In the genomic region with DNA sequence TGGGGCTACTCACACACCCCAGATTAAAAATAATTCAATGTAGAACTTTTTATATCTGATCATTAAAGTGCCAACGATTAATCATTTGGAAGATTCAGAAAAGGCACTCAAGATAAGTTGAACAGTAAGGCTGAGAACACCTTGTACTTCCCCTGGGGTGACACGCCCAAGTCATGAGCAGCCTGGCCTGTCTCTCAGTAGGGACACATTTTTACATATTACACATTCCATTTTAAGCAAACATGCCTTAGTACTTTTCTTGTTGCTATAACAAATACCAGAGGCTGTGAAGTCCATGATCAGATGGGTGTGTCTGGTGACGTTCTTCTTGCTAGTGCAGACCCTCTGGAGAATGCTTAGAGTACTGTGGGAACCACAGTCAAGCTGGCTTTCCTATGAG, we compare ENCODE assay signal across 16 mouse cellular contexts.
"Had no signal": no experiment of that assay in that cellular context is flagged by ENCODE, and none has a peak within 500 bp of the region (broad histone marks: within the 10 kb centered on the region; RNA-seq: fewer than 3 reads in every experiment).

No protein-coding gene starts in this region.

- H3K36me3 ChIP-seq: neural tube, embryonic 13.5 days; neural tube, embryonic 15.5 days; stomach, embryonic 15.5 days had no signal

- H3K4me1 ChIP-seq: neural tube, embryonic 13.5 days; neural tube, embryonic 15.5 days; stomach, embryonic 15.5 days had no signal

- H3K9me3 ChIP-seq: neural tube, embryonic 13.5 days; neural tube, embryonic 15.5 days; stomach, embryonic 15.5 days had no signal

- H3K9ac ChIP-seq: neural tube, embryonic 13.5 days; neural tube, embryonic 15.5 days; stomach, embryonic 15.5 days had no signal

- H3K4me3 ChIP-seq: neural tube, embryonic 13.5 days; neural tube, embryonic 15.5 days; stomach, embryonic 15.5 days had no signal

- DNase-seq: retina, postnatal 1 day; right cerebral cortex, adult 18-20 months; right cerebral cortex, postnatal 14 days; right cerebral cortex, postnatal 25 days; right cerebral cortex, postnatal 4 days; spleen, adult 18-20 months; thymus, adult 18-20 months; thymus, adult 2 months; thymus, postnatal 14 days; thymus, postnatal 25 days; thymus, postnatal 36 days; thymus, postnatal 4 days had no signal

- H3K27ac ChIP-seq: neural tube, embryonic 13.5 days; neural tube, embryonic 15.5 days; stomach, embryonic 15.5 days; stomach, postnatal 0 days had no signal

- H3K4me2 ChIP-seq: neural tube, embryonic 13.5 days; neural tube, embryonic 15.5 days; stomach, embryonic 15.5 days had no signal

- H3K27me3 ChIP-seq: neural tube, embryonic 13.5 days; neural tube, embryonic 15.5 days; stomach, embryonic 15.5 days had no signal
